Mouse (Mus musculus): Measurements from ENCODE around the gene Gm28576. TPM values are rescaled to one million over a fixed set of nuclear protein-coding genes. Genes with fewer than 3 reads are reported as not detected.
"Not testable (repeated sequence)": the region's sequence is repeated elsewhere in the genome, so short reads cannot be mapped to it uniquely, and the experiment has no call there.

The Gm28576 gene
- total RNA-seq (2021): not detected

- DNase-seq (ENCODE audit: low spot score); intact Hi-C loops (cut with DNase I): not testable (repeated sequence)
These were observed at the start of gene Gm28576 for GRCm38 (mm10) chrY:7722641-7723040. Gene Gm28576 (plus strand): TSS chrY:7722941.

Other genes starting within 250 kb of the Gm28576 start
- gene Gm20826, start 84.5 kb upstream of the Gm28576 start, total RNA-seq (2021): not detected

Measured in heart, postnatal 25 days (tissue).